Mouse (Mus musculus): ENCODE measurements around the gene 0610010F05Rik. TPM values are rescaled to one million over a fixed set of nuclear protein-coding genes. Genes with fewer than 3 reads are reported as not detected.

The 0610010F05Rik gene
- polyA plus RNA-seq, 1 experiment from 2014 or later: 18.4 TPM

- peak within 1 kb of the TSS; percentile 91 for H3K4me3 ChIP-seq (ENCODE audit: low read length)
- H3K36me3 ChIP-seq (ENCODE audit: control insufficient read depth, insufficient read depth, low read length): no peaks in the 10 kb centered on the region
- peak within 1 kb of the TSS; percentile 95 for H3K27ac ChIP-seq (ENCODE audit: low read length)
- under 1% methylated on average over 49 of the region's 49 CpGs for WGBS
- H3K27me3 ChIP-seq (ENCODE audit: control insufficient read depth, insufficient read depth, low read depth, low read length): no peaks in the 10 kb centered on the region
- peak within 1 kb of the TSS; percentile 77 for H3K4me2 ChIP-seq (ENCODE audit: low read depth, low read length)
- H3K4me1 ChIP-seq (replicated peaks; ENCODE audit: control insufficient read depth, insufficient read depth, low read length): peaks cover 2% of the 10 kb centered on the region
- H3K9me3 ChIP-seq (ENCODE audit: control insufficient read depth, low read length): no peaks in the 10 kb centered on the region
- H3K9ac ChIP-seq (ENCODE audit: low read length): peak within 1 kb of the TSS; percentile 93
- ATAC-seq (ENCODE audit: low read depth): peak; percentile 99
Observed at GRCm38 (mm10) chr11:23665798-23666501, 32.5 kb upstream of the 0610010F05Rik start, which contains the start of gene Pex13. Gene Pex13, minus strand, starts transcription at chr11:23665959.

DNA sequence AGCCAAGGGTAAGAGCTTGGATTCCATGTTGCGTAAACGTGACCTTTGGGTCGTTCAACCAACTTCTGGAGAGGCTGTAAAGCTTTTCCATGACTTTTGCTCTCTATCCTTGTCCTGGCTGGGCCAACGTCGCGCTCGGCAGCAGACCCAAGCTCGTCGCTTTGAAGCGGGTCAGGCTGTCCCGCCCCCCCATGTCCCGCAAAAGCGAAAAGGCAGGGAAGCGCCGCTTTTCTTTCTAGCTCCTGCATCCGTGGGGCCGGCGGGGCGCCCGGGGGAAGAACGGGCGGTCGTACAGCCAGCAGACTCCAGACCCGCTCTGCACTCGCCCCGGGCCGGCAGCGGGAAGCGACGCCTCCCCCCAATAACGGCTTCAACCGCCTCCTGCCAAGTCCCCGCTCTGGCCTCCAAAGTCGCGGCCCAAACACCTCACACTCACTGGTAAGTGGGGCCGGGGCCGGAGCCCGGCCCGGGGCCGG, 31.9 kb upstream of the 0610010F05Rik start, which contains the start of gene Pus10:
TSS of gene Pus10 (plus strand) at position 364 of the 476 bp plus-strand sequence.
- H3K36me3 ChIP-seq (ENCODE audit: control insufficient read depth, insufficient read depth, low read length): no peaks in the 10 kb centered on the region
- ATAC-seq (ENCODE audit: low read depth): peak; percentile 55
- under 1% methylated on average over 40 of the region's 40 CpGs for WGBS
- peak within 1 kb of the TSS; percentile 95 for H3K27ac ChIP-seq (ENCODE audit: low read length)
- H3K4me2 ChIP-seq (ENCODE audit: low read depth, low read length): peak within 1 kb of the TSS; percentile 77
- H3K4me3 ChIP-seq (ENCODE audit: low read length): peak within 1 kb of the TSS; percentile 91
- no peaks in the 10 kb centered on the region for H3K9me3 ChIP-seq (ENCODE audit: control insufficient read depth, low read length)
- H3K9ac ChIP-seq (ENCODE audit: low read length): peak within 1 kb of the TSS; percentile 93
- peaks cover 2% of the 10 kb centered on the region for H3K4me1 ChIP-seq (replicated peaks; ENCODE audit: control insufficient read depth, insufficient read depth, low read length)
- no peaks in the 10 kb centered on the region for H3K27me3 ChIP-seq (ENCODE audit: control insufficient read depth, insufficient read depth, low read depth, low read length)

DNA sequence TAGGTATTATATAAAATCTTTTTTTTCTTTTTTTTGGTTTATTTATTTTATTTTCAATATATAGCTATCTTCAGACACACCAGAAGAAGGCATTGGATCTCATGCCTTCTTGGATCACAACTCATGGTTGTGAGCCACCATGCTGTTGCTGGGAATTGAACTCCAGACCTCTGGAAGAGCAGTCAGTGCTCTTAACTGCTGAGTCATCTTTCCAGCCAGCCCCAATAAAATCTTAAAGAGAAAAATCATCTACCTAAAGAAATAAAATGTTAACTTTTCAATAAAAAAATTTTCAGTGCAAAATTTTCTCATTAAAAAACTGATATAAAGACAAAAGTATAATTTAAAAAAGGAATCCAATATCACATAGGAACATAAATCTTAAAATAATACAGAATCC, 30.8 kb upstream of the 0610010F05Rik start:
- ATAC-seq (ENCODE audit: low read depth): no peak
- no peaks in the 10 kb centered on the region for H3K9me3 ChIP-seq (ENCODE audit: control insufficient read depth, low read length)
- H3K27ac ChIP-seq (ENCODE audit: low read length): no peak overlapping the region
- H3K4me1 ChIP-seq (replicated peaks; ENCODE audit: control insufficient read depth, insufficient read depth, low read length): peaks cover 2% of the 10 kb centered on the region
- no peak overlapping the region for H3K9ac ChIP-seq (ENCODE audit: low read length)
- no peaks in the 10 kb centered on the region for H3K27me3 ChIP-seq (ENCODE audit: control insufficient read depth, insufficient read depth, low read depth, low read length)
- no peak overlapping the region for H3K4me3 ChIP-seq (ENCODE audit: low read length)
- H3K4me2 ChIP-seq (ENCODE audit: low read depth, low read length): no peak overlapping the region
- no peaks in the 10 kb centered on the region for H3K36me3 ChIP-seq (ENCODE audit: control insufficient read depth, insufficient read depth, low read length)

DNA sequence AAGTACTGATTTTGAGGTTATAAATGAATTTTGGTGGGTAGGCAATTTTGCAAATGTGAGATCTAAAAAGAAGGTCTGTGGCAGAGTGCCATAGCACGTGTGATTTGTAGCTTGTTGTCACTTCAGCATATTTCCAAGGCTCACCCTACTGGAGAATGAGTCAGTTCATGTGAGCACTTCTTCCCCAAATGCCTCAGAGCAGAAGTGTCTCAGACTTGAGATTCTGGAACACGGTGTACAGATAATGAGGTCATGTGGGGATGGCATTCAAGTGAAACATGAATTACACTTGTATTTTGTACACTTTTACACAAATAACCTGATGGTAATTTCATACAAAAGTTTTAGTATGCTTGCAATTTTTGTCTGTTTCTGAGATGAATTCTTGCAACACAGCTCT, 24.4 kb upstream of the 0610010F05Rik start:
- no peak overlapping the region for H3K4me2 ChIP-seq (ENCODE audit: low read depth, low read length)
- H3K27me3 ChIP-seq (ENCODE audit: control insufficient read depth, insufficient read depth, low read depth, low read length): no peaks in the 10 kb centered on the region
- no peak for ATAC-seq (ENCODE audit: low read depth)
- no peaks in the 10 kb centered on the region; the same call in 1 of the 2 replicates for H3K4me1 ChIP-seq (replicated peaks; ENCODE audit: control insufficient read depth, insufficient read depth, low read length)
- H3K4me3 ChIP-seq (ENCODE audit: low read length): no peak overlapping the region
- no peak overlapping the region for H3K27ac ChIP-seq (ENCODE audit: low read length)
- no peak overlapping the region for H3K9ac ChIP-seq (ENCODE audit: low read length)
- H3K9me3 ChIP-seq (ENCODE audit: control insufficient read depth, low read length): no peaks in the 10 kb centered on the region
- 76% methylated on average over 2 of the region's 2 CpGs for WGBS
- no peaks in the 10 kb centered on the region for H3K36me3 ChIP-seq (ENCODE audit: control insufficient read depth, insufficient read depth, low read length)

- Histone ChIP-seq H3K36me3 (ENCODE audit: control insufficient read depth, insufficient read depth, low read length) (peaks cover 9% of the 10 kb centered on the region; the same call in 1 of the 2 replicates), H3K4me2 (ENCODE audit: low read depth, low read length) (no peak overlapping the region), H3K27me3 (ENCODE audit: control insufficient read depth, insufficient read depth, low read depth, low read length) (no peaks in the 10 kb centered on the region), H3K9me3 (ENCODE audit: control insufficient read depth, low read length) (no peaks in the 10 kb centered on the region), H3K27ac (ENCODE audit: low read length) (no peak overlapping the region), H3K4me1 (replicated peaks; ENCODE audit: control insufficient read depth, insufficient read depth, low read length) (no peaks in the 10 kb centered on the region), H3K4me3 (ENCODE audit: low read length) (no peak overlapping the region), H3K9ac (ENCODE audit: low read length) (no peak overlapping the region)
- no peak for ATAC-seq (ENCODE audit: low read depth)
- WGBS: 78% methylated on average over 3 of the region's 3 CpGs
Observed at GRCm38 (mm10) chr11:23653666-23654065, 20.2 kb upstream of the 0610010F05Rik start.

- peaks cover 9% of the 10 kb centered on the region; the same call in 1 of the 2 replicates for H3K36me3 ChIP-seq (ENCODE audit: control insufficient read depth, insufficient read depth, low read length)
- H3K9me3 ChIP-seq (ENCODE audit: control insufficient read depth, low read length): no peaks in the 10 kb centered on the region
- no peaks in the 10 kb centered on the region for H3K4me1 ChIP-seq (replicated peaks; ENCODE audit: control insufficient read depth, insufficient read depth, low read length)
- H3K4me3 ChIP-seq (ENCODE audit: low read length): no peak overlapping the region
- 95% methylated on average over 3 of the region's 3 CpGs for WGBS
- H3K27ac ChIP-seq (ENCODE audit: low read length): no peak overlapping the region
- no peak for ATAC-seq (ENCODE audit: low read depth)
- no peak overlapping the region for H3K9ac ChIP-seq (ENCODE audit: low read length)
- H3K27me3 ChIP-seq (ENCODE audit: control insufficient read depth, insufficient read depth, low read depth, low read length): no peaks in the 10 kb centered on the region
- H3K4me2 ChIP-seq (ENCODE audit: low read depth, low read length): no peak overlapping the region
Observed at GRCm38 (mm10) chr11:23647835-23648234, 14.4 kb upstream of the 0610010F05Rik start.

DNA sequence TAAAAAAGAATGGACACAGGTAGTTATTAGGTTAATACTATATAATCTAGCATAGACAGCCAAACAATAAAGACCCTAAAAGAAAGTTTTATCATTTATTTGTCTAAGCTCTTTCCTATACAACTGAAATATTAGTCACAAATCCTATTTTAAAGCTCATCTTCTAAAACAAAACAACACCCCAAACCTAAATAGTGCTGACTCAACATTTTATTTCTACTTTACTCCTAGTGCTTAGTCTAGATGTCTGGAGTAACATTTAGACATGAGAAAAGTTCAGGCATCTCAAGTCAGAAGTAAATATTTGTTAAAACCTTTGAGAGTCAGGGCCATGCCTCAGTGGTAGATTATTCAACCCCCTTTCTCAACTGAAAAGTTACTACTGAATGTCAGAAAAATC, 14.0 kb upstream of the 0610010F05Rik start:
- no peaks in the 10 kb centered on the region for H3K9me3 ChIP-seq (ENCODE audit: control insufficient read depth, low read length)
- no peak overlapping the region for H3K4me3 ChIP-seq (ENCODE audit: low read length)
- no peak overlapping the region for H3K4me2 ChIP-seq (ENCODE audit: low read depth, low read length)
- peaks cover 9% of the 10 kb centered on the region; the same call in 1 of the 2 replicates for H3K36me3 ChIP-seq (ENCODE audit: control insufficient read depth, insufficient read depth, low read length)
- H3K27ac ChIP-seq (ENCODE audit: low read length): no peak overlapping the region
- no peak overlapping the region for H3K9ac ChIP-seq (ENCODE audit: low read length)
- no peak for ATAC-seq (ENCODE audit: low read depth)
- H3K27me3 ChIP-seq (ENCODE audit: control insufficient read depth, insufficient read depth, low read depth, low read length): no peaks in the 10 kb centered on the region
- H3K4me1 ChIP-seq (replicated peaks; ENCODE audit: control insufficient read depth, insufficient read depth, low read length): no peaks in the 10 kb centered on the region

DNA sequence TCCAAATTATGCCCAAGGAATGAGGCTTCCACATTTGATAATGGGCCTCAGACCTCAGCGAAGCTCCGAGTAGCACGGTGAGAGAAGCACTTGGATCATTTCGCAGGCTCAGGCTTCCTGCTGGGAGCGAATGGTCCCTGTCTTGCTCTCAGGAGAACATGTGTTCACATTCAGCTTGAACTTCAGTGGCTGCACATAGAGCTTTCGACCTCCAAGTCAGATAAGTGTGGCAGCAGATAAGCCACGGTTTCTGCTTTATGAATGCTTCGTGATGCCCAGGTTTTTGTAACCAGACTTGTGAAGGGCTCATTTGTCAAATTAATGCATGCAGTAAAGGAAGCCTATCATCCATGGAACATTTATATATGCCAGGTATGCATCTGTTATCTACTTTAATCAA, 1.1 kb upstream of the 0610010F05Rik start:
- H3K27ac ChIP-seq (ENCODE audit: low read length): no peak overlapping the region
- H3K4me3 ChIP-seq (ENCODE audit: low read length): no peak overlapping the region
- H3K9me3 ChIP-seq (ENCODE audit: control insufficient read depth, low read length): no peaks in the 10 kb centered on the region
- ATAC-seq (ENCODE audit: low read depth): no peak
- WGBS: 62% methylated on average over 8 of the region's 8 CpGs
- H3K9ac ChIP-seq (ENCODE audit: low read length): no peak overlapping the region
- peaks cover 3% of the 10 kb centered on the region; the same call in 1 of the 2 replicates for H3K4me1 ChIP-seq (replicated peaks; ENCODE audit: control insufficient read depth, insufficient read depth, low read length)
- H3K4me2 ChIP-seq (ENCODE audit: low read depth, low read length): no peak overlapping the region
- H3K36me3 ChIP-seq (ENCODE audit: control insufficient read depth, insufficient read depth, low read length): no peaks in the 10 kb centered on the region
- no peaks in the 10 kb centered on the region for H3K27me3 ChIP-seq (ENCODE audit: control insufficient read depth, insufficient read depth, low read depth, low read length)

DNA sequence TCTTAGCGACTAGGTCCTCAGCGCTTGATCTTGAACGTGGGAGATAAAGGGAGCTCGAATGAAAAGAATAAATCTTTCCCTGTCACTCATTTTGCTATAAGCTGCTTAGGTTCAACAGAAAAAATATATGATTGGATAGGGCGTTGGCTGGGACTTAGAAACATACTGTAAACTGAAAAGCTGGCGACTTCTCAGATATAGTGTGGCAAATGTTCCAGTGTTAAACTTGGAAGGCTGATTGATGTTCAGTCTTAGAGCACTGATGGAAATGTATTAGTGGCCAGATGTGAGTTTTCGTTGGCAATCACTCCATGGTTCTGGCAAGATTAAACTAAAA, 408 bp upstream of the 0610010F05Rik start:
- peak overlapping the region; percentile 21; the same call in 1 of the 2 replicates for H3K9ac ChIP-seq (ENCODE audit: low read length)
- H3K4me3 ChIP-seq (ENCODE audit: low read length): peak overlapping the region; percentile 76
- no peaks in the 10 kb centered on the region for H3K9me3 ChIP-seq (ENCODE audit: control insufficient read depth, low read length)
- peaks cover 3% of the 10 kb centered on the region; the same call in 1 of the 2 replicates for H3K4me1 ChIP-seq (replicated peaks; ENCODE audit: control insufficient read depth, insufficient read depth, low read length)
- no peaks in the 10 kb centered on the region for H3K36me3 ChIP-seq (ENCODE audit: control insufficient read depth, insufficient read depth, low read length)
- peak overlapping the region; percentile 89 for H3K4me2 ChIP-seq (ENCODE audit: low read depth, low read length)
- H3K27ac ChIP-seq (ENCODE audit: low read length): peak overlapping the region; percentile 9
- peak; percentile 20 for ATAC-seq (ENCODE audit: low read depth)
- H3K27me3 ChIP-seq (ENCODE audit: control insufficient read depth, insufficient read depth, low read depth, low read length): no peaks in the 10 kb centered on the region
- 4% methylated on average over 7 of the region's 7 CpGs for WGBS
